Mouse (Mus musculus): Measurements from ENCODE around the gene Gm21985.
A peak's percentile ranks its signal among the peaks of the same experiment; 100 is the strongest.
"Not testable (repeated sequence)": the region's sequence is repeated elsewhere in the genome, so short reads cannot be mapped to it uniquely, and the experiment has no call there.

Gene Gm21985

GRCm38 (mm10) chr2:112265448-112266241, 469 bp upstream of the Gm21985 start, which contains the start of gene Slc12a6:
TSS of gene Slc12a6 (plus strand) at chr2:112265825.
- DNase-seq (ENCODE audit: low spot score) = peak; percentile 96

- DNase-seq (ENCODE audit: low spot score) = no peak
These were observed 666 bp downstream of the Gm21985 start for GRCm38 (mm10) chr2:112266780-112267179.

GRCm38 (mm10) chr2:112267547-112268269, 1.6 kb downstream of the Gm21985 start:
- peak; percentile 47 for DNase-seq (ENCODE audit: low spot score)

GRCm38 (mm10) chr2:112270011-112270410, 3.9 kb downstream of the Gm21985 start:
- no peak for DNase-seq (ENCODE audit: low spot score)

- no peak for DNase-seq (ENCODE audit: low spot score)
These were observed 6.8 kb downstream of the Gm21985 start for GRCm38 (mm10) chr2:112272909-112273308.

- no peak for DNase-seq (ENCODE audit: low spot score)
These were observed 7.4 kb downstream of the Gm21985 start for GRCm38 (mm10) chr2:112273474-112273873.

- DNase-seq (ENCODE audit: low spot score) = no peak
These were observed 10.8 kb downstream of the Gm21985 start for GRCm38 (mm10) chr2:112276870-112277269.

GRCm38 (mm10) chr2:112282846-112283245, 16.7 kb downstream of the Gm21985 start:
- DNase-seq (ENCODE audit: low spot score) = no peak

- DNase-seq (ENCODE audit: low spot score) = peak; percentile 82
These were observed 18.4 kb downstream of the Gm21985 start for GRCm38 (mm10) chr2:112284363-112285030.

- no peak for DNase-seq (ENCODE audit: low spot score)
These were observed 18.9 kb downstream of the Gm21985 start for GRCm38 (mm10) chr2:112285031-112285390.

GRCm38 (mm10) chr2:112286062-112286461, 19.9 kb downstream of the Gm21985 start:
- not testable (repeated sequence) for DNase-seq (ENCODE audit: low spot score)

- DNase-seq (ENCODE audit: low spot score) = no peak
These were observed 20.9 kb downstream of the Gm21985 start for GRCm38 (mm10) chr2:112287059-112287458.

- no peak for DNase-seq (ENCODE audit: low spot score)
These were observed 23.4 kb downstream of the Gm21985 start for GRCm38 (mm10) chr2:112289507-112289906.

GRCm38 (mm10) chr2:112292823-112293222, 26.7 kb downstream of the Gm21985 start:
- DNase-seq (ENCODE audit: low spot score) = no peak

- no peak for DNase-seq (ENCODE audit: low spot score)
These were observed 30.1 kb downstream of the Gm21985 start for GRCm38 (mm10) chr2:112296211-112296610.

- DNase-seq (ENCODE audit: low spot score) = no peak
These were observed 32.1 kb downstream of the Gm21985 start for GRCm38 (mm10) chr2:112298221-112298620.

GRCm38 (mm10) chr2:112308671-112309070, 42.6 kb downstream of the Gm21985 start:
- DNase-seq (ENCODE audit: low spot score) = no peak

- DNase-seq (ENCODE audit: low spot score) = peak; percentile 26
These were observed 43.1 kb downstream of the Gm21985 start for GRCm38 (mm10) chr2:112309161-112309600.

- no peak for DNase-seq (ENCODE audit: low spot score)
These were observed 49.5 kb downstream of the Gm21985 start for GRCm38 (mm10) chr2:112315638-112316037.

GRCm38 (mm10) chr2:112318227-112318626, 52.1 kb downstream of the Gm21985 start:
- DNase-seq (ENCODE audit: low spot score) = no peak

GRCm38 (mm10) chr2:112318905-112319304, 52.8 kb downstream of the Gm21985 start:
- peak; percentile 18 for DNase-seq (ENCODE audit: low spot score)

GRCm38 (mm10) chr2:112328069-112328777, 62.1 kb downstream of the Gm21985 start:
- DNase-seq (ENCODE audit: low spot score) = no peak

Measured in lung, postnatal 25 days (tissue).